In genomic region chr17:35012430-35012829, GRCm38 (mm10) we compare ENCODE assay signal across 13 mouse cellular contexts. TPM values are rescaled to one million over a fixed set of nuclear protein-coding genes. Genes with fewer than 3 reads are reported as not detected.
"Had no signal": no experiment of that assay in that cellular context is flagged by ENCODE, and none has a peak within 500 bp of the region (broad histone marks: within the 10 kb centered on the region; RNA-seq: fewer than 3 reads in every experiment).

No protein-coding gene starts in this region.

- H3K27me3 ChIP-seq: kidney, embryonic 15.5 days; midbrain, embryonic 12.5 days had no signal

- H3K9me3 ChIP-seq: kidney, embryonic 15.5 days; midbrain, embryonic 12.5 days had no signal

- DNase-seq: kidney, adult 2 months; left cerebral cortex, postnatal 4 days; lung, adult 2 months; right cerebral cortex, adult 18-20 months; right cerebral cortex, postnatal 25 days; thymus, postnatal 36 days had no signal

- H3K4me3 ChIP-seq: kidney, embryonic 15.5 days; midbrain, embryonic 12.5 days had no signal

- ATAC-seq: lung, postnatal 0 days; midbrain, embryonic 16.5 days had no signal

- H3K4me2 ChIP-seq: kidney, embryonic 15.5 days; midbrain, embryonic 12.5 days had no signal

- H3K4me1 ChIP-seq: midbrain, embryonic 12.5 days had no signal

- H3K9ac ChIP-seq: kidney, embryonic 15.5 days; liver, embryonic 14.5 days; midbrain, embryonic 12.5 days had no signal

- H3K27ac ChIP-seq: kidney, embryonic 15.5 days; liver, embryonic 14.5 days; macrophage; midbrain, embryonic 12.5 days had no signal

RNA-seq across cellular contexts. Expression of gene Sapcd1, which starts 15.4 kb away (rescaled TPM):
- total RNA-seq: left cerebral cortex, adult 18-20 months had no signal
- polyA plus RNA-seq: macrophage had no signal
